Mouse (Mus musculus): ENCODE measurements around the gene Fam57b. TPM values are rescaled to one million over a fixed set of nuclear protein-coding genes. Genes with fewer than 3 reads are reported as not detected.

Fam57b gene
- polyA plus RNA-seq, 1 experiment: 0.94 TPM

- Histone ChIP-seq H3ac (ENCODE audit: control insufficient read depth, insufficient read length) (no peak overlapping the region), H3K36me3 (ENCODE audit: control insufficient read depth, insufficient read depth) (peaks cover 8% of the 10 kb centered on the region), H3K4me3 (no peak overlapping the region), H3K79me2 (ENCODE audit: control insufficient read depth, insufficient read depth) (peaks cover 12% of the 10 kb centered on the region), H3K27me3 (ENCODE audit: control insufficient read depth, insufficient read depth, insufficient read length) (no peaks in the 10 kb centered on the region), H3K4me2 (ENCODE audit: low read depth) (no peak overlapping the region)
- no peak for TF ChIP-seq E2F4 (IDR thresholded peaks at IDR 0.05; ENCODE audit: insufficient read depth)
Measured at GRCm38 (mm10) chr7:126856741-126857420, 59.4 kb downstream of the Fam57b start.

DNA sequence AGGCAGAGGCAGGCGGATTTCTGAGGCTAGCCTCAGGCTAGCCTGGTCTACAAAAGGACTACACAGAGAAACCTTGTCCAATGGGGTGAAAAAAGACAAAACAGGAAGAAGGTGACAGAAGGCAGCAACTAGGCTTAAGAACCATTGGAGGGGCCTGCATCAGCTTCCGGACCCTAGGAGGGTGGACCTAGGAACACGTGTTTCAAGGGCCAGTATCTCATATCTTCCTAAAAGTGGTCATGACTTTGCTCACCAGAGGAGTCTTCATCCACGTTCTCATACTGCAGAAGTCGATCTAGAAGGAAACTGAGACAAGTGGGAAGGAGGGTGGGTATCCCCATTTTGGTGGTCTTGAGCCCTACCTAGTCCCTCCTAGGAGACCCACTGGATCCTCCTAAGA is 63.5 kb downstream of the Fam57b start:
- TF ChIP-seq POLR2AphosphoS2 (IDR thresholded peaks at IDR 0.05; ENCODE audit: insufficient read length, low read depth) (no peak), MAX (IDR thresholded peaks at IDR 0.05; ENCODE audit: low read depth) (no peak), USF1 (IDR thresholded peaks at IDR 0.05; ENCODE audit: low read depth) (no peak), TCF3 (IDR thresholded peaks at IDR 0.05; ENCODE audit: insufficient read length, low read depth) (no peak), MYOD1 (IDR thresholded peaks at IDR 0.05; ENCODE audit: control insufficient read depth in 1 of 3, insufficient read length in 2 of 3, low read depth in 2 of 3) (no peak), SRF (IDR thresholded peaks at IDR 0.05; ENCODE audit: control insufficient read depth, insufficient read length, low read depth) (no peak), REST (IDR thresholded peaks at IDR 0.05; ENCODE audit: insufficient read depth, insufficient read length) (no peak), MYOG (IDR thresholded peaks at IDR 0.05; ENCODE audit: control insufficient read depth in 1 of 3, insufficient read depth in 1 of 3, insufficient read length in 2 of 3, low read depth in 2 of 3) (no peak), CEBPB (IDR thresholded peaks at IDR 0.05; ENCODE audit: insufficient read depth, poor library complexity, severe bottlenecking) (no peak), TCF12 (IDR thresholded peaks at IDR 0.05; ENCODE audit: insufficient read depth, poor library complexity, severe bottlenecking) (no peak), E2F4 (IDR thresholded peaks at IDR 0.05; ENCODE audit: insufficient read depth) (no peak), POLR2A (IDR thresholded peaks at IDR 0.05; ENCODE audit: insufficient read length, low read depth) (no peak)
- H3K36me3 ChIP-seq (ENCODE audit: control insufficient read depth, insufficient read depth): no peaks in the 10 kb centered on the region

DNA sequence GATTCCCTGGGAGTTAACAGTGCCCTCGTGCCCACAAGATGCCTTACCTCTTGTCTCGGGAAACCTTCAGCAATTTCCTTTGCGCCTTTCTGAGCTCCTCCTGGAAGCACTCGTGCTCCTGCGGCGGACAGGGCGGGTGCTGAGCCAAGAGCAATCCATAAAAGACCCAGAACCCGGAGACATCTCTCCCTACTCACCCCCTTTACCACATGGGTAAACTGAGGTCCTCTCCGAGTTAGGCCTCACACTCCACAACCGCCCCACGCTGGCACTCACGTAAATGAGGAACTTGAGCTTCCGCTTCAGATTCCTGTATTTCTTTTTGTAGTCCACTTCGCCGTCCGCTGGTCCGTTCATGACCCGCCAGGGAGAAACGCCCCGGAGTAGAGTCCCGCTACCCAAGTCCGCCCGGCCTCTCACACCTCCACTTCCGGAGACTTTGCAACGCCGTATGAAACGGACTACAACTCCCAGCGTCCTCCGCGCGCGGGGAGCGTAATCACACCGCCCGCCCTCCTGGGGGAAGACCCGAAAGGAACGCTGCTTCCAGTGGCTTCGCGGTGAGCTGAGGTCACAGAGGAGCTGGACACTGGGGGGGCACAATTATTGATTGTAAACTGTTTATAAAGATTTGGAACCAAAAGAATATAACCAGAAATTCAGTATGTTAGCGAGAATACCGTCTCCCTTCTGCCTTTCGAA is 64.1 kb downstream of the Fam57b start, which contains the start of gene Hirip3:
Gene Hirip3, plus strand, starts transcription at position 544 of the 702 bp plus-strand sequence.
- Histone ChIP-seq H3K36me3 (ENCODE audit: control insufficient read depth, insufficient read depth) (no peaks in the 10 kb centered on the region), H3K4me2 (ENCODE audit: low read depth) (peak within 1 kb of the TSS; percentile 92), H3K27me3 (ENCODE audit: control insufficient read depth, insufficient read depth, insufficient read length) (no peaks in the 10 kb centered on the region), H3ac (ENCODE audit: control insufficient read depth, insufficient read length) (peak within 1 kb of the TSS; percentile 47), H3K4me3 (peak within 1 kb of the TSS; percentile 89), H3K79me2 (ENCODE audit: control insufficient read depth, insufficient read depth) (peaks cover 12% of the 10 kb centered on the region)
- TF ChIP-seq POLR2A (IDR thresholded peaks at IDR 0.05; ENCODE audit: insufficient read length, low read depth): peak; percentile 77
- no peak for TF ChIP-seq MYOD1 (IDR thresholded peaks at IDR 0.05; ENCODE audit: control insufficient read depth in 1 of 3, insufficient read length in 2 of 3, low read depth in 2 of 3)
- peak; percentile 81 for TF ChIP-seq POLR2AphosphoS2 (IDR thresholded peaks at IDR 0.05; ENCODE audit: insufficient read length, low read depth)

More for the DNA sequence above, 63.5 kb downstream of the Fam57b start:
- H3K4me2 ChIP-seq (ENCODE audit: low read depth): peak overlapping the region; percentile 87
- H3K79me2 ChIP-seq (ENCODE audit: control insufficient read depth, insufficient read depth): peaks cover 12% of the 10 kb centered on the region
- H3ac ChIP-seq (ENCODE audit: control insufficient read depth, insufficient read length): peak overlapping the region; percentile 47
- H3K27me3 ChIP-seq (ENCODE audit: control insufficient read depth, insufficient read depth, insufficient read length): no peaks in the 10 kb centered on the region
- peak overlapping the region; percentile 89 for H3K4me3 ChIP-seq

GRCm38 (mm10) chr7:126862147-126862784 is 64.8 kb downstream of the Fam57b start, which contains the start of gene Ino80e:
TSS of gene Ino80e (minus strand) at chr7:126862377.
- peak within 1 kb of the TSS; percentile 89 for H3K4me3 ChIP-seq
- peak within 1 kb of the TSS; percentile 92 for H3K4me2 ChIP-seq (ENCODE audit: low read depth)
- H3K36me3 ChIP-seq (ENCODE audit: control insufficient read depth, insufficient read depth): no peaks in the 10 kb centered on the region
- TF ChIP-seq POLR2A (IDR thresholded peaks at IDR 0.05; ENCODE audit: insufficient read length, low read depth) (peak; percentile 43), E2F4 (IDR thresholded peaks at IDR 0.05; ENCODE audit: insufficient read depth) (peak; percentile 39), POLR2AphosphoS2 (IDR thresholded peaks at IDR 0.05; ENCODE audit: insufficient read length, low read depth) (peak; percentile 63), TCF3 (IDR thresholded peaks at IDR 0.05; ENCODE audit: insufficient read length, low read depth) (no peak), CEBPB (IDR thresholded peaks at IDR 0.05; ENCODE audit: insufficient read depth, poor library complexity, severe bottlenecking) (no peak)
- H3K27me3 ChIP-seq (ENCODE audit: control insufficient read depth, insufficient read depth, insufficient read length): no peaks in the 10 kb centered on the region
- H3K79me2 ChIP-seq (ENCODE audit: control insufficient read depth, insufficient read depth): peaks cover 12% of the 10 kb centered on the region
- H3ac ChIP-seq (ENCODE audit: control insufficient read depth, insufficient read length): peak within 1 kb of the TSS; percentile 47

DNA sequence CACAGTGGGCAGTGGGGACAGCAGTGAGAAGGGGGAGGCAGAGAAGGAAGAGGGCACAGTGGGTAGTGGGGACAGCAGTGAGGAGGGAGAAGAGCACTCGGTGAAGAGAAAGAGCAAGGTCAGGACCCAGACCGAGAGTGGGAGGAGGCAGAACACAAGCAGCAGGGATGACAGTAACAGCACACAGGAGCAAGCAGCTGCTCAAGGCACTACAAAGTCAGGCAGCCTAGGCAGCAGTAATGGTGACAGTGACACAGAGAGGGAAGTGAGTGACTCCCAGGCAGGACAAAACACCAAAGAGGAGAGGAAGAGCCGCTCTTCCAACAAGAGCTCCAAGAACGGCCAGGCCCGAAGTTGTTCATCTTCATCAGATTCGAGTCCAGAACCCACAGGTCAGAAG is 66.3 kb downstream of the Fam57b start:
- H3ac ChIP-seq (ENCODE audit: control insufficient read depth, insufficient read length): peak overlapping the region; percentile 47
- TF ChIP-seq POLR2AphosphoS2 (IDR thresholded peaks at IDR 0.05; ENCODE audit: insufficient read length, low read depth): peak; percentile 73
- TF ChIP-seq POLR2A (IDR thresholded peaks at IDR 0.05; ENCODE audit: insufficient read length, low read depth): no peak
- TF ChIP-seq USF1 (IDR thresholded peaks at IDR 0.05; ENCODE audit: low read depth): no peak
- TF ChIP-seq REST (IDR thresholded peaks at IDR 0.05; ENCODE audit: insufficient read depth, insufficient read length): no peak
- H3K36me3 ChIP-seq (ENCODE audit: control insufficient read depth, insufficient read depth): peaks cover 6% of the 10 kb centered on the region
- peaks cover 12% of the 10 kb centered on the region for H3K79me2 ChIP-seq (ENCODE audit: control insufficient read depth, insufficient read depth)
- H3K27me3 ChIP-seq (ENCODE audit: control insufficient read depth, insufficient read depth, insufficient read length): no peaks in the 10 kb centered on the region
- H3K4me2 ChIP-seq (ENCODE audit: low read depth): no peak overlapping the region
- peak overlapping the region; percentile 89 for H3K4me3 ChIP-seq

Data from myocyte (in vitro differentiated cells).